Mouse (Mus musculus): ENCODE data around the gene Nr1i3. TPM values are rescaled to one million over a fixed set of nuclear protein-coding genes. Genes with fewer than 3 reads are reported as not detected.
"Not testable (repeated sequence)": the region's sequence is repeated elsewhere in the genome, so short reads cannot be mapped to it uniquely, and the experiment has no call there.

The Nr1i3 gene
- polyA plus RNA-seq, 1 experiment from 2014 or later: 0.73 TPM

DNA sequence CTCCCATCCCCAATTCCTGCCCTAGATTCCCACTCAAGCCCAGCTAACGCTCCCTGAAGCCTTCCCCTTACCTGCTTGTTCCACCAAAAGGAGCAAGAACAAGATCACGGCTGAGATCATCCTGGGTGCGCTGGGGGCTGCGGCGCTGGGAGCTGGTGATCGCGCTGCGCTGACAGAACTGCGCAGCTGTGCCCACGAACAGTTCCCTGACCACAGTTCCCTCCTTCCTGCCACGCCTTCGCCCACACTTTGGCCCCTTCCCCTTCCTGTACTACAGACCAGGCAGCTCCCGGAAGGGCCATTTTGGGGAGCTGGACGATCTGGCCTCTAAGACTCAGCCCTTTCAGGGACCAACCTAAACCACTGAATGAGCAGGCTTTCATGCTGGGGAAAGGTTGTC is 20.4 kb downstream of the Nr1i3 start, which contains the start of gene Fcer1g:
TSS of gene Fcer1g (minus strand) at position 240 of the 400 bp plus-strand sequence.
- H3K4me3 ChIP-seq (ENCODE audit: low read length): no peak within 1 kb of the TSS
- H3K9ac ChIP-seq (ENCODE audit: low read depth, low read length): no peak within 1 kb of the TSS
- no peak within 1 kb of the TSS for H3K27ac ChIP-seq (ENCODE audit: low read depth, low read length)
- ATAC-seq: no peak
- peaks cover 45% of the 10 kb centered on the region for H3K36me3 ChIP-seq (ENCODE audit: control insufficient read depth, insufficient read depth, low read length)
- WGBS: 94% methylated on average over 14 of the region's 14 CpGs
- H3K27me3 ChIP-seq (replicated peaks; ENCODE audit: control insufficient read depth, insufficient read depth, low read length): no peaks in the 10 kb centered on the region
- no peaks in the 10 kb centered on the region for H3K4me1 ChIP-seq (ENCODE audit: control insufficient read depth, insufficient read depth, low read depth, low read length)
- no peak within 1 kb of the TSS for H3K4me2 ChIP-seq (ENCODE audit: low read length)
- H3K9me3 ChIP-seq (ENCODE audit: control insufficient read depth, low read length): no peaks in the 10 kb centered on the region

DNA sequence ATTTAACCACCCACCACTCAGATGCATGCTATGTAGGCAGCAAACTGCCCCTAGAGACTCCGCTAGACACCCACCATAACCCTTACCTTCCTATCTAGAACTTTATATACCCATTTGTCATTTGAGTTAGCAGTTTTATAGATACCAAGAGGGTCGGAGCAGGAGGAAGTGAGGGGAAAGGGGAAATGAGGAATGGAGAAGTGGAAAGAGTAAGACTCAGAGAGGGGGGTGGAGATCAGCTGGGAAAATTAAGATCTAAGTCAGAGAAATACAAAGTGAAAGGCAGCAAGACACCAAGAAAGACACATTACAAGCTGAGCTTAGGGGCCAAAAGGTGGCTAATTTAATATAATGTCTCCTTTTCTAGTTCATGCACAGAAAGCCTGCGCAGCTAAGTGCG is 20.8 kb downstream of the Nr1i3 start:
- H3K4me1 ChIP-seq (ENCODE audit: control insufficient read depth, insufficient read depth, low read depth, low read length): no peaks in the 10 kb centered on the region
- H3K9me3 ChIP-seq (ENCODE audit: control insufficient read depth, low read length): no peaks in the 10 kb centered on the region
- WGBS: 96% methylated on average over 4 of the region's 4 CpGs
- peaks cover 47% of the 10 kb centered on the region for H3K36me3 ChIP-seq (ENCODE audit: control insufficient read depth, insufficient read depth, low read length)
- H3K27ac ChIP-seq (ENCODE audit: low read depth, low read length): no peak overlapping the region
- no peak for ATAC-seq
- H3K9ac ChIP-seq (ENCODE audit: low read depth, low read length): no peak overlapping the region
- H3K4me3 ChIP-seq (ENCODE audit: low read length): no peak overlapping the region
- H3K27me3 ChIP-seq (replicated peaks; ENCODE audit: control insufficient read depth, insufficient read depth, low read length): no peaks in the 10 kb centered on the region
- no peak overlapping the region for H3K4me2 ChIP-seq (ENCODE audit: low read length)

DNA sequence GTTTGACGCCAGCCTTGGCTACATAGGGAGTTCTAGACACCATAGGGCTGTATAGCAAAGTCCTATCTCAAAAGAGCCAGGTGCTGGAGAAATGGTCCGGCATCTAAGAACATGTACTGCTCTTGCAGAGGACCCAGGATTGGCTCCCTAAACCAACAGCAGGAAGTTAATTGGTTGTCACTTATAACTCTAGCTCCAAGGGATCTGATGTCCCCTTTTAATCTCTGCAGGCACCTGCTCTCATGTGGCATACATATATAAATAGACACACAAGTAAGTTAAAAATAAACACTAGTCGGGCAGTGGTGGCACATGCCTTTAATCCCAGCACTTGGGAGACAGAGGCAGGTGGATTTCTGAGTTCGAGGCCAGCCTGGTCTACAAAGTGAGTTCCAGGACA is 22.0 kb downstream of the Nr1i3 start:
- no peak for ATAC-seq
- peaks cover 57% of the 10 kb centered on the region for H3K36me3 ChIP-seq (ENCODE audit: control insufficient read depth, insufficient read depth, low read length)
- H3K4me3 ChIP-seq (ENCODE audit: low read length): no peak overlapping the region
- no peak overlapping the region for H3K4me2 ChIP-seq (ENCODE audit: low read length)
- H3K4me1 ChIP-seq (ENCODE audit: control insufficient read depth, insufficient read depth, low read depth, low read length): no peaks in the 10 kb centered on the region
- no peak overlapping the region for H3K9ac ChIP-seq (ENCODE audit: low read depth, low read length)
- no peaks in the 10 kb centered on the region for H3K27me3 ChIP-seq (replicated peaks; ENCODE audit: control insufficient read depth, insufficient read depth, low read length)
- H3K9me3 ChIP-seq (ENCODE audit: control insufficient read depth, low read length): no peaks in the 10 kb centered on the region
- H3K27ac ChIP-seq (ENCODE audit: low read depth, low read length): no peak overlapping the region
- WGBS: 92% methylated on average over 4 of the region's 4 CpGs

DNA sequence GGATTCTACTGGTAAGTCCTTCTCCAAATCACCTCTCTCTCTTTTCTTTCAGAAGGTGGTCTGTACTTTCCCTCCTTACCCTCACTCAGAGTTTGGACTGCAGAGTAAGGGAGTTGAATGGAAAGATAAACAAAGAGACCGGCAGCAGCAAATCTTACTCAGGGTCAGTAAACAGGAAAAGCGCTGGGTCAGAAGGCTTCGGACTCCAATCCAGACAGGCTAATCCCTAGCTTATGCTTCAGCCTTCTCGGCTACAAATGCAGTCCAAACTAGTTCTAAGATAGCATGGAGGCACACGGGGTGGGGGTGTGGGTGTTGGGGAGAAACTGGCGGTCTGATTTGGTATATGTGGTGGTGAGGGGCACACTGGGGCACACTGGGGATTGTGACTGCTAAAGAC is 23.7 kb downstream of the Nr1i3 start:
- H3K9me3 ChIP-seq (ENCODE audit: control insufficient read depth, low read length): no peaks in the 10 kb centered on the region
- ATAC-seq: no peak
- no peak overlapping the region for H3K4me2 ChIP-seq (ENCODE audit: low read length)
- WGBS: 90% methylated on average over 6 of the region's 6 CpGs
- H3K27ac ChIP-seq (ENCODE audit: low read depth, low read length): no peak overlapping the region
- H3K4me1 ChIP-seq (ENCODE audit: control insufficient read depth, insufficient read depth, low read depth, low read length): no peaks in the 10 kb centered on the region
- no peak overlapping the region for H3K9ac ChIP-seq (ENCODE audit: low read depth, low read length)
- H3K4me3 ChIP-seq (ENCODE audit: low read length): no peak overlapping the region
- H3K27me3 ChIP-seq (replicated peaks; ENCODE audit: control insufficient read depth, insufficient read depth, low read length): no peaks in the 10 kb centered on the region
- peaks cover 61% of the 10 kb centered on the region for H3K36me3 ChIP-seq (ENCODE audit: control insufficient read depth, insufficient read depth, low read length)

DNA sequence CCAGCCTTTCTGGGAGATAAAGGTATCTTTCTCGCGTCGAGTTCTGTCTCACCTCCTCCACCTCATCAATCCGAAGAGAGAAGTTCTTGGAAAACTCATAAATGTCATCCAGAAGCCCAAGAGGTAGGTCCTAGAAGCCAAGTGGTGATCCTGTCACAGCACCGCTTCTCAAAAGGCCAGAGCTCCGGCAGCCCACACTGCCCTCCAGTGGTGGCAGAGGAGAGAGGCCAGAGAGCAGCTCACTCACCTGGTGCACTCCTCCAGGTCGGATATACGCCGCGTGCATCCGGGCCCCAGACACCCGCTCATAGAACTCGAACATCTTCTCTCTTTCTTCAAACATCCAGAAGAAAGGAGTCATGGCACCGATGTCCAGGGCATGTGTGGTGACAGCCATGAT is 24.7 kb downstream of the Nr1i3 start:
- peaks cover 66% of the 10 kb centered on the region for H3K36me3 ChIP-seq (ENCODE audit: control insufficient read depth, insufficient read depth, low read length)
- 68% methylated on average over 14 of the region's 14 CpGs for WGBS
- no peak overlapping the region for H3K4me3 ChIP-seq (ENCODE audit: low read length)
- no peaks in the 10 kb centered on the region for H3K4me1 ChIP-seq (ENCODE audit: control insufficient read depth, insufficient read depth, low read depth, low read length)
- no peak for ATAC-seq
- no peaks in the 10 kb centered on the region for H3K9me3 ChIP-seq (ENCODE audit: control insufficient read depth, low read length)
- no peak overlapping the region for H3K27ac ChIP-seq (ENCODE audit: low read depth, low read length)
- no peak overlapping the region for H3K9ac ChIP-seq (ENCODE audit: low read depth, low read length)
- H3K27me3 ChIP-seq (replicated peaks; ENCODE audit: control insufficient read depth, insufficient read depth, low read length): no peaks in the 10 kb centered on the region
- H3K4me2 ChIP-seq (ENCODE audit: low read length): no peak overlapping the region

DNA sequence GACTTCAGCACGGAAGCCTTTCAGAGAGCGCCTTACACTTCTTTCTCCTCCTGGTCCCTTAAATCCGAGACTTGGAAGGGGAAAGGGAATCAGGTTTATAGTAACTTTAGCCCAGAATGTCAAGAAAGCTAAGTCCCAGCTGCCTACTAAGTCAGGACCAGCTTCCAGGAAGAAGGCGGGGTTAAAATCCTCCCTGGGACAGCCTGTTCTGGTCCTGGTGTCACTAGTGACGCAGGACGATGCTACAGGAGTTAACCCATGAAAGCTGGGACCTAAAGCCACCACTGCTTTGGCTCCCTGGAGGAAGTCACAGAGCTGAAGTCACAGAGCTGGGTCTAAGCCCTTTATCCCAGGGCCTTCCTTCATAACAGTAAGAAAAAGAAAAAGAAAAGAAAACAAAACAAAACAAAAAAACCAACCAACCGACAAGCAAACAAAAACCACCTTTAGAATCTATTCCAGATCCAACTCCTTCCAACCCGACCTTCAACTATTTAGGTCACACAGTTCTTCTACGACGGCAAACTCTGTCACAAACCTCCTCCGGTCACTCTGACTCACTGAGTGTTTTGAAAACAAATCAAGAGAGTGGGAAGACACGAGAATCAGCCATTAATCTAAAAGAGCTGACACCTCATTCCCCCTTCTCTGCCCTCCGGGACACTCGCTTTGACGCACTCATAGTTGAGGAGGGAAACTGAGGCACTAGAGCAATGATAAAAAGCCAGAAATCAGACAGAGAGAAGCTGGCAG is 26.4 kb downstream of the Nr1i3 start:
- no peak overlapping the region for H3K4me3 ChIP-seq (ENCODE audit: low read length)
- no peaks in the 10 kb centered on the region for H3K27me3 ChIP-seq (replicated peaks; ENCODE audit: control insufficient read depth, insufficient read depth, low read length)
- no peaks in the 10 kb centered on the region for H3K4me1 ChIP-seq (ENCODE audit: control insufficient read depth, insufficient read depth, low read depth, low read length)
- no peak overlapping the region for H3K4me2 ChIP-seq (ENCODE audit: low read length)
- WGBS: 78% methylated on average over 15 of the region's 15 CpGs
- ATAC-seq: no peak
- peaks cover 54% of the 10 kb centered on the region for H3K36me3 ChIP-seq (ENCODE audit: control insufficient read depth, insufficient read depth, low read length)
- no peak overlapping the region; the same call in 1 of the 2 replicates for H3K9ac ChIP-seq (ENCODE audit: low read depth, low read length)
- H3K27ac ChIP-seq (ENCODE audit: low read depth, low read length): no peak overlapping the region
- no peaks in the 10 kb centered on the region for H3K9me3 ChIP-seq (ENCODE audit: control insufficient read depth, low read length)

DNA sequence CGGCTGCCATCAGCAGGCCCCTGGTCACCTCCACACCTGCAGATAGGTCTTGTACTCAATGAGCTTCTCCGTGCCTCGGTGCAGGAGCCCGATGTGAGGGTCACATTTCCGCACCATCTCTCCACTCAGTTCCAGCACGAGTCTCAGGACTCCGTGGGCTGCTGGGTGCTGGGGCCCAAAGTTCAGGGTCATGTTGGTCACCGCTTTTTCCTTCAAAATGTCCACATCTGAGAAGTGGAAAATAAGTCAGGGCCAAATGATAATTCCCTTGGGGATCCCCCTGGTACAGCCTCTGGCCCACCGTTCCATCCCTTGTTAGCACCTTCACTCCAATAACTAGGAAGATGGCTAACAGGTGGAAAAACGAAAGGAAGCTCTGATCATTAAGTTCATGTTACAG is 27.1 kb downstream of the Nr1i3 start:
- ATAC-seq: no peak
- no peaks in the 10 kb centered on the region for H3K27me3 ChIP-seq (replicated peaks; ENCODE audit: control insufficient read depth, insufficient read depth, low read length)
- peaks cover 4% of the 10 kb centered on the region for H3K4me1 ChIP-seq (ENCODE audit: control insufficient read depth, insufficient read depth, low read depth, low read length)
- no peak overlapping the region; the same call in 1 of the 2 replicates for H3K9ac ChIP-seq (ENCODE audit: low read depth, low read length)
- H3K4me2 ChIP-seq (ENCODE audit: low read length): no peak overlapping the region
- H3K36me3 ChIP-seq (ENCODE audit: control insufficient read depth, insufficient read depth, low read length): peaks cover 48% of the 10 kb centered on the region
- H3K27ac ChIP-seq (ENCODE audit: low read depth, low read length): no peak overlapping the region
- H3K9me3 ChIP-seq (ENCODE audit: control insufficient read depth, low read length): no peaks in the 10 kb centered on the region
- no peak overlapping the region for H3K4me3 ChIP-seq (ENCODE audit: low read length)
- WGBS: 93% methylated on average over 10 of the region's 10 CpGs

DNA sequence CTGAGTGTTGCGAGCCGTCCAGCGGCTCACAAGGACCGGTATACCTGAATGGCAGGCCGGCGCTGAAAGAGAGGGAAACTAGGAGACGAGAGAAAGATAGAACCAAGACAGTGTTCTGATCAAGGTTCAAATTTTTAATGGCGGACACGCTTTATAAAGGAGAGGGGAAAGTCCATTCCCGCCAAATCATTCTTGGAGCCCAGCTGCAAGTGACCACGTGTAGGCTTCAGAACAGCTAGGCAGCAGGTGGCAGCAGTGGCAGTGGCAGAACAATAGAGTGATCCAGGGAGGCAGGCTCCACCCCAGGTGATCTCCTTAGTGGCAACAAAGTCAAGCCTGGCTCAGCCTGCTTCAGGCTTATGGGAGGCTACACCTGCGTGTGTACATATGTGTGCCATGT is 28.2 kb downstream of the Nr1i3 start:
- H3K27me3 ChIP-seq (replicated peaks; ENCODE audit: control insufficient read depth, insufficient read depth, low read length); H3K4me2 ChIP-seq (ENCODE audit: low read length); ATAC-seq; H3K27ac ChIP-seq (ENCODE audit: low read depth, low read length); H3K9ac ChIP-seq (ENCODE audit: low read depth, low read length); H3K4me1 ChIP-seq (ENCODE audit: control insufficient read depth, insufficient read depth, low read depth, low read length); H3K9me3 ChIP-seq (ENCODE audit: control insufficient read depth, low read length); H3K4me3 ChIP-seq (ENCODE audit: low read length): not testable (repeated sequence)
- peaks cover 41% of the 10 kb centered on the region for H3K36me3 ChIP-seq (ENCODE audit: control insufficient read depth, insufficient read depth, low read length)
- 84% methylated on average over 12 of the region's 12 CpGs for WGBS

DNA sequence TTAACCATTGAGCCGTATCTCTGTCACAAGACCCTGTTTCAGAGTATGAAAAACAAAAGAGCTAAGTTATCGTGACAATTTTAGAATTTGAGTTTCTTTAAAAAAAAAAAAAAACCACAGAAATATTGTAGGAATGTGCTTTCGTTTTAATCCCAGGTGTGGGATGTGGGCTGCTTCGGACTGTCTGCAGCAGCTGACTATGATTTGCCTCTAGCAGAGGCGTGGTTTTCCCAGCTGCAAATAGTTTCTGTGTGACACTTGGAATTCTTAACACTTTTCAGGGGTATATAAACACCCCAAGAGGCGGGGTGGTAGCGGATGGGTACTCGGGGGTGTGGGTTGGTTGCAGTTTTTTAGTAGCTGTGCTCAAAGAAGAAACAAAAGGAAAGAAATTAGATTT is 31.6 kb downstream of the Nr1i3 start:
- H3K9me3 ChIP-seq (ENCODE audit: control insufficient read depth, low read length): no peaks in the 10 kb centered on the region
- no peak for ATAC-seq
- no peak overlapping the region for H3K4me2 ChIP-seq (ENCODE audit: low read length)
- no peak overlapping the region for H3K9ac ChIP-seq (ENCODE audit: low read depth, low read length)
- H3K4me3 ChIP-seq (ENCODE audit: low read length): no peak overlapping the region
- H3K36me3 ChIP-seq (ENCODE audit: control insufficient read depth, insufficient read depth, low read length): peaks cover 13% of the 10 kb centered on the region
- no peak overlapping the region for H3K27ac ChIP-seq (ENCODE audit: low read depth, low read length)
- H3K4me1 ChIP-seq (ENCODE audit: control insufficient read depth, insufficient read depth, low read depth, low read length): peaks cover 17% of the 10 kb centered on the region
- WGBS: 93% methylated on average over 8 of the region's 8 CpGs
- no peaks in the 10 kb centered on the region for H3K27me3 ChIP-seq (replicated peaks; ENCODE audit: control insufficient read depth, insufficient read depth, low read length)
